Mouse (Mus musculus) cortical plate, adult 2 months (tissue): ENCODE data around the gene Rab37. TPM values are rescaled to one million over a fixed set of nuclear protein-coding genes. Genes with fewer than 3 reads are reported as not detected.
A peak's percentile ranks its signal among the peaks of the same experiment; 100 is the strongest.

Experiments used
- H3K27ac ChIP-seq: fragments of 200-500 bp; 2 replicates; pipeline ENCODE4 v1.5.1; 2012; ENCODE audit warnings: low read length, control low read depth, inconsistent platforms; ENCODE audit not compliant: insufficient read depth
- H3K4me1 ChIP-seq: fragments of 200-500 bp; 2 replicates; pipeline ENCODE4 v1.6.1; 2011; ENCODE audit warnings: low read length; ENCODE audit not compliant: control insufficient read depth, insufficient read depth
- H3K4me3 ChIP-seq: fragments of 200-500 bp; 2 replicates; pipeline ENCODE4 v1.5.1; 2011; ENCODE audit warnings: mild to moderate bottlenecking, low read length, control low read depth; ENCODE audit not compliant: insufficient read depth
- CTCF ChIP-seq: fragments of 200-500 bp; IDR thresholded peaks from 2 replicates; pipeline ENCODE4 v1.5.1; 2011; ENCODE audit warnings: mild to moderate bottlenecking, control low read depth, low read length; ENCODE audit not compliant: insufficient read depth; ENCODE audit errors: extremely low read depth
- POLR2A ChIP-seq: fragments of 200-500 bp; IDR thresholded peaks from 2 replicates; pipeline ENCODE4 v1.6.1; 2011; ENCODE audit warnings: mild to moderate bottlenecking, low read length, control low read depth; ENCODE audit not compliant: insufficient read depth; ENCODE audit errors: extremely low read depth
- polyA plus RNA-seq: library from polyadenylated mRNA; depleted of rRNA; stranded (reverse); fragments of >200 nt; gene quantifications from 2 replicates; pipeline ENCODE4 v1.2.3, GENCODE M21; 2012; rRNA removed

Rab37 gene
- polyA plus RNA-seq, 1 experiment: 2.9 TPM

- Histone ChIP-seq H3K4me1 (no peaks in the 10 kb centered on the region; the same call in none of the 2 replicates), H3K27ac (no peak overlapping the region)
- TF ChIP-seq POLR2A (no peak), CTCF (no peak)
These were observed 116.9 kb downstream of the Rab37 start for GRCm38 (mm10) chr11:115208126-115208525.

GRCm38 (mm10) chr11:115208776-115209732 is 117.8 kb downstream of the Rab37 start:
- H3K4me1 ChIP-seq: no peaks in the 10 kb centered on the region; the same call in none of the 2 replicates

More at GRCm38 (mm10) chr11:115208126-115208525, 116.9 kb downstream of the Rab37 start:
- H3K4me3 ChIP-seq: no peak overlapping the region

GRCm38 (mm10) chr11:115209958-115210357 is 118.7 kb downstream of the Rab37 start:
- no peaks in the 10 kb centered on the region; the same call in none of the 2 replicates for H3K4me1 ChIP-seq
- TF ChIP-seq CTCF (no peak), POLR2A (no peak)
- H3K4me3 ChIP-seq: no peak overlapping the region
- no peak overlapping the region for H3K27ac ChIP-seq

More at GRCm38 (mm10) chr11:115208776-115209732, 117.8 kb downstream of the Rab37 start:
- no peak for TF ChIP-seq CTCF
- TF ChIP-seq POLR2A: no peak
- H3K4me3 ChIP-seq: no peak overlapping the region
- 0 out of 2 replicates have a peak overlapping the region, but pooled peaks have one; percentile 18 for H3K27ac ChIP-seq

Other genes with a start within 250 kb of the Rab37 start
- 4.2 and 4.3 TPM in 2 replicates for gene Gprc5c, start 240.3 kb upstream of the Rab37 start, polyA plus RNA-seq
- 0.81 and 0.88 TPM in 2 replicates for gene Cd300a, start 201.4 kb upstream of the Rab37 start, polyA plus RNA-seq
- 0.08 and 0.13 TPM in 2 replicates for gene Cd300lb, start 157.0 kb upstream of the Rab37 start, polyA plus RNA-seq
- not detected in 2 replicates for gene Cd300c, start 122.3 kb upstream of the Rab37 start, polyA plus RNA-seq
- gene Cd300ld, start 101.5 kb upstream of the Rab37 start, polyA plus RNA-seq: 0.10 and 0.11 TPM in 2 replicates
- 7.5 and 7.6 TPM in 2 replicates for gene Cd300c2, start 89.6 kb upstream of the Rab37 start, polyA plus RNA-seq
- 0.32 TPM in 1 of 2 replicates, not detected in the other for gene Cd300ld2, start 75.2 kb upstream of the Rab37 start, polyA plus RNA-seq
- 0.13 and 0.44 TPM in 2 replicates for gene Cd300ld4, start 64.4 kb upstream of the Rab37 start, polyA plus RNA-seq
- 0.36 TPM in 1 of 2 replicates, not detected in the other for gene Cd300ld5, start 53.7 kb upstream of the Rab37 start, polyA plus RNA-seq
- 1.0 and 1.2 TPM in 2 replicates for gene Cd300ld3, start 43.0 kb upstream of the Rab37 start, polyA plus RNA-seq
- 0.09 and 0.17 TPM in 2 replicates for gene Cd300e, start 29.3 kb upstream of the Rab37 start, polyA plus RNA-seq
- gene Cd300lf, start 42.6 kb downstream of the Rab37 start, polyA plus RNA-seq: 0.08 TPM in 2 replicates
- 73.8 and 74.1 TPM in 2 replicates for gene Slc9a3r1, start 71.9 kb downstream of the Rab37 start, polyA plus RNA-seq
- gene Tmem104, start 96.1 kb downstream of the Rab37 start, polyA plus RNA-seq: 9.5 and 10.3 TPM in 2 replicates
- gene Nat9, start 96.4 kb downstream of the Rab37 start, polyA plus RNA-seq: 40.9 and 43.2 TPM in 2 replicates
- 35.8 and 37.4 TPM in 2 replicates for gene Grin2c, start 175.8 kb downstream of the Rab37 start, polyA plus RNA-seq
- 32.6 and 33.4 TPM in 2 replicates for gene Fdxr, start 185.6 kb downstream of the Rab37 start, polyA plus RNA-seq
- gene Fads6, start 206.2 kb downstream of the Rab37 start, polyA plus RNA-seq: 14.0 and 15.3 TPM in 2 replicates
- gene Otop2, start 215.7 kb downstream of the Rab37 start, polyA plus RNA-seq: 2.2 and 3.4 TPM in 2 replicates
- 0.40 and 0.44 TPM in 2 replicates for gene Ush1g, start 230.6 kb downstream of the Rab37 start, polyA plus RNA-seq
- gene Otop3, start 243.3 kb downstream of the Rab37 start, polyA plus RNA-seq: 0.06 TPM in 1 of 2 replicates, not detected in the other